Mouse (Mus musculus) cerebellum, adult 2 months (tissue): ENCODE results near the gene Vangl1.

Experiments
- CTCF ChIP-seq: fragments of 200-500 bp; IDR thresholded peaks from 2 replicates; pipeline ENCODE4 v1.5.1; 2011; ENCODE audit warnings: low read depth, mild to moderate bottlenecking, control low read depth, low read length, moderate library complexity, borderline replicate concordance; ENCODE audit not compliant: insufficient read depth
- POLR2A ChIP-seq: fragments of 200-500 bp; IDR thresholded peaks from 2 replicates; pipeline ENCODE4 v1.6.1; 2011; ENCODE audit warnings: low read length, control low read depth, borderline replicate concordance; ENCODE audit not compliant: insufficient read depth

GRCm38 (mm10) chr3:102154107-102154506 lies 50.4 kb downstream of the Vangl1 start:
- TF ChIP-seq CTCF, result no peak
- TF ChIP-seq POLR2A, result no peak
